Mouse (Mus musculus): ENCODE data around the gene Spert. TPM values are rescaled to one million over a fixed set of nuclear protein-coding genes. Genes with fewer than 3 reads are reported as not detected.

Spert gene
- polyA plus RNA-seq, 1 experiment from 2014 or later = not detected

DNA sequence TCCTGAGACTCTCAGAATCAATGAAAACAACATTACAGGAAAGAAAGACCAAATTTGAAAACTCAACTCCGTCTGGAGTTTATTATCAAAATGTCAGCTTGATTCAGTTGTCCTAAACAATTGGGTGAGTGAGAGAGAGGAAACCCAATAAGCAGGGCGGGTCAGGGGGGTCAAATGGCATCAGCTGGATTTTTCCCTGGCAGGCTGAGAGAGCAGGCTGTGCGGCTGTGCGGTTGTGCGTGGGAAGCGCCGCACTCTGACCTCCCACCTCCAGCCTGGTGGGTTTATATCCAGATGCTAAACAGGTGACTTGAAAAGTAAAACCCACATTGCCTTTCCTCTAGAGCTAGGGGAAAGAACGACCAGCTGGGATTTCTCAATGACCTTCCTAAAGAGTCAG is 51.2 kb downstream of the Spert start:
- peak; percentile 85 for DNase-seq (ENCODE audit: low spot score)
- Histone ChIP-seq H3K36me3 (replicated peaks; ENCODE audit: control insufficient read depth, insufficient read depth, low read depth, low read length) (no peaks in the 10 kb centered on the region), H3K4me2 (ENCODE audit: low read depth, low read length) (no peak overlapping the region), H3K27me3 (ENCODE audit: control insufficient read depth, insufficient read depth, low read length) (no peaks in the 10 kb centered on the region), H3K9me3 (replicated peaks; ENCODE audit: control insufficient read depth, low read length) (no peaks in the 10 kb centered on the region), H3K4me1 (ENCODE audit: control insufficient read depth, insufficient read depth, low read length) (peaks cover 4% of the 10 kb centered on the region; the same call in 1 of the 2 replicates), H3K4me3 (ENCODE audit: low read depth, low read length) (no peak overlapping the region), H3K27ac (replicated peaks; ENCODE audit: low read depth, low read length) (peak overlapping the region; percentile 16; the same call in 1 of the 2 replicates), H3K9ac (replicated peaks; ENCODE audit: low read length) (no peak overlapping the region)
- WGBS = 6% methylated on average over 8 of the region's 8 CpGs
- ATAC-seq (replicated peaks; ENCODE audit: insufficient number of reproducible peaks, low FRiP score, low TSS enrichment, low read depth) = peak; percentile 69

DNA sequence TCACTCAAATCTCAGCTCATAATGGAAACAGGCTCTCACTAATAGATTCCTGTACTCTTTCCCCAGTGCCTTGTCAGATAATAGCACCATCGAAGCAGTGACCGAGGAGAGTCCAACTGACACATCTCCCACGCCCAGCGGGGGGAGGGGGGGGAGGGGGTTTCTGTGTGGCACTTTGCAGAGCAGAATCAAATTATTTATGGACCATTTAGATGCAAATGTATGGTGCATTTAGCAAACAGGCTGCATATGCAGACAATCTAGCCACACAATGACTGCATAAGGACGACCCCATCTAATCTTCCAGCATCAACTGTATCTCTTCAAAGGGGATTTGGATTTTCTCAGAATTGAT is 51.9 kb downstream of the Spert start:
- H3K36me3 ChIP-seq (replicated peaks; ENCODE audit: control insufficient read depth, insufficient read depth, low read depth, low read length) = no peaks in the 10 kb centered on the region
- H3K9ac ChIP-seq (replicated peaks; ENCODE audit: low read length) = no peak overlapping the region
- DNase-seq (ENCODE audit: low spot score) (peak; percentile 42), ATAC-seq (replicated peaks; ENCODE audit: insufficient number of reproducible peaks, low FRiP score, low TSS enrichment, low read depth) (peak; percentile 59)
- no peak overlapping the region for H3K4me2 ChIP-seq (ENCODE audit: low read depth, low read length)
- H3K9me3 ChIP-seq (replicated peaks; ENCODE audit: control insufficient read depth, low read length) = no peaks in the 10 kb centered on the region
- H3K4me3 ChIP-seq (ENCODE audit: low read depth, low read length) = no peak overlapping the region
- WGBS = 3% methylated on average over 5 of the region's 5 CpGs
- H3K27me3 ChIP-seq (ENCODE audit: control insufficient read depth, insufficient read depth, low read length) = no peaks in the 10 kb centered on the region
- H3K27ac ChIP-seq (replicated peaks; ENCODE audit: low read depth, low read length) = no peak overlapping the region
- H3K4me1 ChIP-seq (ENCODE audit: control insufficient read depth, insufficient read depth, low read length) = peaks cover 5% of the 10 kb centered on the region; the same call in 1 of the 2 replicates

DNA sequence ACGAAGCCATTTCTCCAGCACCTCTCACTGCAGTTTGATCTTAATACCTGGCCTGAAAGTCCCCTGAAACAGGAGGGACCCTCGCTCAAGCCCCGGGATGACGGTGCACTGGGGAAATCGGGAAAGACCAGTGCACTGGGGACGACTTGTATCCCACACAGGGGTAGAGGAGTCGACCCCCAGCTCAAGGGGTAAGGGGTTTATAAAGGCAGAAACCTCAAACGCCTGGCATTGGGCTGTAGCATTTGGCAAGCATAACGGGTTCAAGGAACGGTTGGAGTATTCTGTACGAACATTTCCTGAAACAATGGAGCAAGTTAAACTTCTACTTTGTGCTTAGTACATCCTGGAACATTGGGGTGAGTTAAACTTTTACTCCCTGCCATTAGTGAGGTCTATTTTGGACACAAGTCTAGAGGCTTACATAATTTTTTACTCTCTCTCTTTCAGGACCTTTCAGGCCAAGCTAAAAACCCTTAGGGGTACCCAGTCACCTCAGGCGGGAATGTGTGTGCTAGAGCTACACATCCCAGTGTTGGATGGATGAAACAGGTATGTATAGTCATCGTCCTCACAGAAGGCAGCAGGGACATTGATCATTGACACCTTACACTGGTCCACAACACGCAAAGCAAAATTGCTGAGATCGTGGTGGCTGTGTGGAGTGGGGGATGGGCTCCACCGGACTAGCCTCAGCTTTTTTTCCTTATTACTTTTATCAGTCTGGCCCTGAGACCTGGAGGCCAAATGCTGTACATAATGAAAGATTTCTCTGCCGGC is 52.5 kb downstream of the Spert start:
- ATAC-seq (replicated peaks; ENCODE audit: insufficient number of reproducible peaks, low FRiP score, low TSS enrichment, low read depth) = peak; percentile 35; the same call in 1 of the 2 replicates
- Histone ChIP-seq H3K4me1 (ENCODE audit: control insufficient read depth, insufficient read depth, low read length) (peaks cover 5% of the 10 kb centered on the region; the same call in 1 of the 2 replicates), H3K27ac (replicated peaks; ENCODE audit: low read depth, low read length) (no peak overlapping the region), H3K4me3 (ENCODE audit: low read depth, low read length) (no peak overlapping the region), H3K9me3 (replicated peaks; ENCODE audit: control insufficient read depth, low read length) (no peaks in the 10 kb centered on the region), H3K36me3 (replicated peaks; ENCODE audit: control insufficient read depth, insufficient read depth, low read depth, low read length) (no peaks in the 10 kb centered on the region), H3K4me2 (ENCODE audit: low read depth, low read length) (no peak overlapping the region), H3K9ac (replicated peaks; ENCODE audit: low read length) (no peak overlapping the region), H3K27me3 (ENCODE audit: control insufficient read depth, insufficient read depth, low read length) (no peaks in the 10 kb centered on the region)
- WGBS = 64% methylated on average over 17 of the region's 17 CpGs
- DNase-seq (ENCODE audit: low spot score) = no peak

DNA sequence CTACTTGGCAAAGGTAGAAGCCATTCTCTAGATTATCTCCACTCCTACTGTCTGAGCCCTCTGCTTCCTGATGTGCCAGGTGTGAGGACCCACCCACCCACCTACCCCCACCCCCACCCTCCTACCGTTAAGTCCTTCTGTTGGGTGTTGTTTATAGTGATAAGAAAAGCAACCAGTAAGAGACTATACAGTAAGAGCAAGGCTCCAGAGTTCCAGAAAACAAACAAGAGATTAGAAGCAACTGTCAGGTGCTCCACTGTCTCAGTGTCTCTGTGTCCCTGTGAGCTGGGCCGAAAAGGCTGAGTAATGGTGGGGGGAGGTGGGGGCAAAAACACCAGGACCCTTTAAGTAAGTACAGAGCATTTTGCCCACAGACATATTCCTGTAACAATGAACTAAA is 53.7 kb downstream of the Spert start:
- DNase-seq (ENCODE audit: low spot score) (no peak), ATAC-seq (replicated peaks; ENCODE audit: insufficient number of reproducible peaks, low FRiP score, low TSS enrichment, low read depth) (no peak)
- Histone ChIP-seq H3K9ac (replicated peaks; ENCODE audit: low read length) (no peak overlapping the region), H3K4me2 (ENCODE audit: low read depth, low read length) (no peak overlapping the region), H3K4me1 (ENCODE audit: control insufficient read depth, insufficient read depth, low read length) (peaks cover 5% of the 10 kb centered on the region; the same call in 1 of the 2 replicates), H3K27me3 (ENCODE audit: control insufficient read depth, insufficient read depth, low read length) (no peaks in the 10 kb centered on the region), H3K9me3 (replicated peaks; ENCODE audit: control insufficient read depth, low read length) (no peaks in the 10 kb centered on the region), H3K36me3 (replicated peaks; ENCODE audit: control insufficient read depth, insufficient read depth, low read depth, low read length) (no peaks in the 10 kb centered on the region), H3K27ac (replicated peaks; ENCODE audit: low read depth, low read length) (no peak overlapping the region), H3K4me3 (ENCODE audit: low read depth, low read length) (no peak overlapping the region)
- 43% methylated on average over 2 of the region's 2 CpGs for WGBS

Other genes starting within 250 kb of the Spert start
- gene Siah3, start 137.1 kb downstream of the Spert start, polyA plus RNA-seq (2014; fragmentation: Nextera tagmentation; extraction: Ambion mirVana) = 0.18 and 0.50 TPM in 2 replicates
- gene Erich6b, start 49.1 kb upstream of the Spert start, polyA plus RNA-seq (2014; fragmentation: Nextera tagmentation; extraction: Ambion mirVana) = not detected in 2 replicates
- 26.5 and 27.2 TPM in 2 replicates for gene Cog3, start 161.4 kb upstream of the Spert start, polyA plus RNA-seq (2014; fragmentation: Nextera tagmentation; extraction: Ambion mirVana)
- 6.1 and 7.4 TPM in 2 replicates for gene Slc25a30, start 193.9 kb upstream of the Spert start, polyA plus RNA-seq (2014; fragmentation: Nextera tagmentation; extraction: Ambion mirVana)

Measured in embryonic facial prominence, embryonic 11.5 days (tissue).